Mouse (Mus musculus): ENCODE data around the gene Tifa. TPM values are rescaled to one million over a fixed set of nuclear protein-coding genes. Genes with fewer than 3 reads are reported as not detected.
A peak's percentile ranks its signal among the peaks of the same experiment; 100 is the strongest.

Gene Tifa
- polyA plus RNA-seq, 1 experiment from 2014 or later = 2.9 TPM

DNA sequence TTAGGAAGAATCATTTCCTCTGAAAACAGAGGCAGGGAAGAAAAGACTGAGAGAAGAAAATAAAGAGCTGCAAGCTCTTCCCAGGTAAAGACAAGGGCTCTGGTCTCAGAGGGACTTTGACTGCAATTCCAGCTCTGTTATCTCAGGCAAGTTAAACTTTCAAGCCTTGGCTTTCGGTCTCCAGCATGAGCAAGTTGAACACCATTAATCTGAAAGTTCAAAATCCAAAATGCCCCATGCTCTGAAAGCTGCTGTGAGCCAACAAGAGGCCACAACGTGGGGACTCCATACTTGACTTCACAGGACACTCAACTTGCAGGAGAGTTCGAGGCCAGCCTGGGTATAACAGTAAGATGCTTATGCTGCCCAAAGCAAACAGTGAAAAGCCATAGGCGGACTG is 44.4 kb downstream of the Tifa start:
- Histone ChIP-seq H3K9me3 (no peaks in the 10 kb centered on the region), H3K4me3 (no peak overlapping the region), H3K4me1 (replicated peaks) (peaks cover 25% of the 10 kb centered on the region), H3K4me2 (no peak overlapping the region), H3K9ac (no peak overlapping the region), H3K36me3 (no peaks in the 10 kb centered on the region), H3K27me3 (no peaks in the 10 kb centered on the region), H3K27ac (replicated peaks) (no peak overlapping the region)
- ATAC-seq (ENCODE audit: low FRiP score, low read depth) = no peak
- 92% methylated on average over 4 of the region's 4 CpGs for WGBS

DNA sequence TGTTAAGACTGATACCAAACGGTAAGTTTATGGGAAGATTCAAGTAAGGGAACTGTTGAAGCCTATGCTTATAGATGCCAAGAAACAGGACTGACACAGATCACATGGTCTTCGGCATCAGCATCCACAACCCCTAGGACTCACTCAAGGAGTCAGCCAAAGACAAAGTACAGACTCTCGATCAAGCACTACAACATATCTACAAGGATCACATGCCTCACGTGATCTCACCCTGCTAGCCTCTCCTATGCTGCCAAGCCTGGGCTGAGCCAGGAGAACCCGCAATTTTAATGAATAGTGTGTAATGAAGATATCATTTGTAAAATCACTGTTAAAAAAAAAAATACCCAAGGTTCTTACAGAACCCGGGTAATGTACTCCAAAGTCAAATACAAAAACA is 46.0 kb downstream of the Tifa start:
- no peak for ATAC-seq (ENCODE audit: low FRiP score, low read depth)
- H3K4me1 ChIP-seq (replicated peaks) = peaks cover 25% of the 10 kb centered on the region
- no peaks in the 10 kb centered on the region for H3K9me3 ChIP-seq
- H3K4me3 ChIP-seq = no peak overlapping the region
- H3K9ac ChIP-seq = no peak overlapping the region
- H3K27me3 ChIP-seq = no peaks in the 10 kb centered on the region
- no peak overlapping the region for H3K27ac ChIP-seq (replicated peaks)
- WGBS = 79% methylated on average over 6 of the region's 6 CpGs
- peak overlapping the region; percentile 67 for H3K4me2 ChIP-seq
- H3K36me3 ChIP-seq = no peaks in the 10 kb centered on the region

DNA sequence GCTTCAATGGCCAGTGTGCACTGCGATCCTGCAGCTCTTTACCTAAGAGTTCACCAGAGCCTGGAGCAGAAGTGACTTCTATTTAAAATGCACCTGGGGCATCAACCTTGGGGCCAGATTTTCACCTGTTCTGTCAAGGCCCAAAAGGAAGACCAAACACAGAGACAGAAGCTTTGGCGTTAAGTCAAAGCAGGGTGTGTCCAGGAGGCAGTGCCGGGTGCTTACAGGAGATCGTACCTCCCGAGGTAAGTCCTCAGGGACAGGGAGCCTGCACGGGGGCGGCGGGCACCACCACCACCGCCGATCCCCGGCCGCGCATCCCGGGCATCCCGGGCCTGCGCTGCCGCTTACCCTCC is 47.2 kb downstream of the Tifa start:
- ATAC-seq (ENCODE audit: low FRiP score, low read depth) = no peak
- Histone ChIP-seq H3K4me3 (peak overlapping the region; percentile 74), H3K4me1 (replicated peaks) (peaks cover 25% of the 10 kb centered on the region), H3K9ac (peak overlapping the region; percentile 83), H3K4me2 (peak overlapping the region; percentile 67), H3K9me3 (no peaks in the 10 kb centered on the region), H3K36me3 (no peaks in the 10 kb centered on the region), H3K27ac (replicated peaks) (peak overlapping the region; percentile 93), H3K27me3 (no peaks in the 10 kb centered on the region)
- 0% methylated on average over 16 of the region's 17 CpGs for WGBS

DNA sequence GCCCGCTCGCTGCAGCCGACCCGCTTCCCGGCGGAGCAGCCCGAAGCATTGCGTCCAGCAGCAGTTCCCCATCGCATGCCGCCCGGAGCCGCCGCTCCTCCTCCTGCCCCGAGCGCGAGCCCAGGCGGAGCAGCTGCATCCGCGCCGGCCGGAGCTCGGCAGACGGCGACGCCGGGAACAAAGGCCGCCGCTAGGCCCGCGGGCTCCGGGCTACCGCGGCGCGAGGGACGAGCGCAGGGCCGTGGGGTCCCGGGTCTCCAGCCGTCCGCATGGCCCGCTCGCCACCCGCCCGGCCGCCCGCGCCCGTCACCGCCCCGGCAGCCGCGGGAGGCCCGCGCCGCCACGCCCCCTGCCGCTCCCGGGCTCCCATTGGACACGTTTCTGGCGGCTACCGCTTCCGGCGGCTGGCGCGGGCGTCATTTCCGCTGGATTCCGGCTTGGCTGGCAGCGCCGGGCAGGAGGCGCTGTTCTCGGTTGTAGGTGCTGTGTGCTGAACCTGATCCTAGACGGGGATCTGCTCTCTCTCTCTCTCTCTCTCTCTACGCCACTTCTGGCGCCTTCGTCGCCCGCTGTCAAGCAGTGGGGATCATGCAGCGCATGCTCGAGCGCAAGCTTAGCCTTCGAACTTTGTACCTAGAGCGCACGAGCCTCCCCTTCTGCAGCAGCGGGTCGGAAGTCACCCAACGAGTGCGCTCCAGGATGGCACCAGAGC is 47.7 kb downstream of the Tifa start, which contains the start of gene Ap1ar:
Gene Ap1ar, minus strand, starts transcription at position 370 of the 712 bp plus-strand sequence.
- no peaks in the 10 kb centered on the region for H3K36me3 ChIP-seq
- WGBS = under 1% methylated on average over 84 of the region's 89 CpGs
- no peaks in the 10 kb centered on the region for H3K27me3 ChIP-seq
- no peaks in the 10 kb centered on the region for H3K9me3 ChIP-seq
- peak within 1 kb of the TSS; percentile 93 for H3K27ac ChIP-seq (replicated peaks)
- H3K9ac ChIP-seq = peak within 1 kb of the TSS; percentile 83
- H3K4me3 ChIP-seq = peak within 1 kb of the TSS; percentile 74
- peak within 1 kb of the TSS; percentile 71 for H3K4me2 ChIP-seq
- peak; percentile 97 for ATAC-seq (ENCODE audit: low FRiP score, low read depth)
- H3K4me1 ChIP-seq (replicated peaks) = peaks cover 25% of the 10 kb centered on the region

DNA sequence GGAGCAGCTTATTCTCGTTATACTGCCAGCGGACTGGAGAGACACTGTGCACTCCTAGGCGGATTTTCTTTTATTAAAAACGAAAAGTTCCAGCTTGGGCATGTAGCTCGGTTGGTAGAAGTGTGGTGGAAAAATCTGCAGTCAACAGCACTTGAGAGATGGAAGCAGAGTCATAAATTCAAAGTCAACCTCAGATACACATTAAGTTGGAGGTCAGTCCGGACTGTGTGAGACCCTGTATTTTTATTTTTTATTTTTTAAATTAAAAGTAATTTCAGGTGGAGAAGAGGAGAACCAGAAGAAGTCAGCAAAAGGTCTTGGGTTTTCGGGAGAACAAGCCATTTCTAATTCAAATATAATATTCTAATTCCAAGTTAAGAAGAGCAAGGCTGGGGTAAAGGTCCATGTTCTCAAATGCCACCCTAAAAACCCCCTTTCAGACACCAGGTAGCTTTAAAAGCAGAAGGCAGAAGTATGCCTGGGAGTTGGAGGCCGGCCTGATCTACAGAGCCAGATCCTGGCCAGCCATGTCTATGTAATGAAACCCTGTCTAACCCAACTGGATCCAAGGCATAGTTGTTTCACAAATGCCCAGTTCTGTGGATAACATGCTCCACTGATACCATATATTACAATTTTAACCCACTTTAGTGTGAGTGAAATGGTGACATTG is 48.5 kb downstream of the Tifa start:
- H3K4me1 ChIP-seq (replicated peaks) = peaks cover 25% of the 10 kb centered on the region
- ATAC-seq (ENCODE audit: low FRiP score, low read depth) = no peak; the same call in 1 of the 2 replicates
- 35% methylated on average over 8 of the region's 8 CpGs for WGBS
- peak overlapping the region; percentile 83 for H3K9ac ChIP-seq
- no peaks in the 10 kb centered on the region for H3K9me3 ChIP-seq
- H3K4me3 ChIP-seq = peak overlapping the region; percentile 74
- no peaks in the 10 kb centered on the region for H3K36me3 ChIP-seq
- no peaks in the 10 kb centered on the region for H3K27me3 ChIP-seq
- peak overlapping the region; percentile 93 for H3K27ac ChIP-seq (replicated peaks)
- peak overlapping the region; percentile 71 for H3K4me2 ChIP-seq

DNA sequence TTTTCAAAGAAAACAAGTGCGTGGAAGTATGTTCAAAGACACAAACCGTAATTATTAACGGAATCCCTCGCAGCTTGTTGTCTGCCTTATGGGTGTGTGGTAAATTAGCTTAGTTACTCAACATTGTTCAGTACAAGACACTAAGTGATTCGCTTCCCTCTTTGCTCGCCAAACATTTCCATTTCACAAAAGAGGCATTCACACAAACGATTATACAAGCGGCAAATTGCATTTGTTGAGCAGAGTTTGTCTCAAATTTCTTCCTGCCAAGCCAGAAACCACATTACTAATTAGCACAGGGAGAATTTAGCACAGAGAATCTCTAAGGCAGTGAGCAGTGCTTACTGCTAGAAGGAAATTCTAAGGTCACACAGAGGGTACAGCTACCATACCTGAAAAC is 52.3 kb downstream of the Tifa start:
- H3K4me1 ChIP-seq (replicated peaks) = peaks cover 7% of the 10 kb centered on the region
- H3K9ac ChIP-seq = no peak overlapping the region
- no peaks in the 10 kb centered on the region for H3K9me3 ChIP-seq
- H3K27ac ChIP-seq (replicated peaks) = no peak overlapping the region
- WGBS = 73% methylated on average over 8 of the region's 8 CpGs
- no peak overlapping the region for H3K4me3 ChIP-seq
- no peaks in the 10 kb centered on the region for H3K27me3 ChIP-seq
- H3K36me3 ChIP-seq = no peaks in the 10 kb centered on the region
- H3K4me2 ChIP-seq = no peak overlapping the region
- ATAC-seq (ENCODE audit: low FRiP score, low read depth) = no peak

DNA sequence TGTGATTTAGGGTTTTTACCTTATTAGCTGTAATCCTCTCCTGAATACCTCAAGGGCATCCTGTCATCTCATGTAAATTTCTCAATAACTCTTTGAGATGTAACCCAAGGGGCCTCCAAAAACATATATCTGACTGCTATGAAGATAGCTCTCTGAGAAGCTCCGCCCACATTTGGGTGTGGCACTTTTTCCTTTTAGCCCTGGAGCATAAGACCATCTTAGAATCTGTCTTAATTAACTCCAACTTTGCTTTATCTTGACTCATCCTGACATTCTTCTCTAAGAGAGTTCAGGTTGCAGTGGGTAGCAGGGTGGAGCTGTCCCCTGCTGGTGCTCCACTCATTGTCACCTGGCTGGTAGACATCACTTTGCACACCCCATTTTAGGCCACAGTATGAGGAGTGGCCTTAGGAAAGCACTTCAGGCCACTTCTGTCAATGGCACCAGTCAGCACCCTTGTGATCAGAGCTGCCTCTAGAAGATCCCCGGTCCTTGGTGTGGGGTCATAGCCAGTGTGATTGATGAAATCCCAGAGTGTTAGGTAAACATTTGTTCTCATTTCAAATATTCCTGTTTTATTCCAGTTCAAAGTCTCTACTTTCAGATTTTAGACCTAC is 53.8 kb downstream of the Tifa start:
- Histone ChIP-seq H3K4me1 (replicated peaks) (peaks cover 2% of the 10 kb centered on the region), H3K27me3 (no peaks in the 10 kb centered on the region), H3K4me2 (no peak overlapping the region), H3K9ac (no peak overlapping the region), H3K4me3 (no peak overlapping the region), H3K36me3 (no peaks in the 10 kb centered on the region), H3K27ac (replicated peaks) (no peak overlapping the region), H3K9me3 (no peaks in the 10 kb centered on the region)
- 85% methylated on average over 2 of the region's 2 CpGs for WGBS
- ATAC-seq (ENCODE audit: low FRiP score, low read depth) = no peak

DNA sequence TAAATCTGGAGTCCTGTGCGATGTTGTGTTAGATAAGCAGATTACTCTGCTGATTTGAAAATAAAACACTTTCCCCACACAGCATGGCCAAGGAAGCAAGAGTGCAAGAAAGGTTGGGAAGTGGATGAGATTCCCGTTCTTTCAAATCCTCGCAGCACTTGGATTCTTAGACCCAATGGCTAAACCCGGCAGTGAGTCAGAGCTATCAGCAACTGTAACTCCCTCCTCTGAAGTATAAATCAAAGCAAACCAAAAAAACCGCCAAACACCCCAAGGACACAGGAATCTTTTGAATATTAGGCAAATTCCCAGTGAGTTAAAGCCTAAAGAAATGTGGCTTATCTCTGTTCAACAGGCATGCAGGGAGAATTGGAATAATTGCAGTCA is 54.3 kb downstream of the Tifa start:
- Histone ChIP-seq H3K9ac (no peak overlapping the region), H3K4me1 (replicated peaks) (no peaks in the 10 kb centered on the region), H3K27ac (replicated peaks) (no peak overlapping the region), H3K36me3 (no peaks in the 10 kb centered on the region), H3K9me3 (no peaks in the 10 kb centered on the region), H3K4me3 (no peak overlapping the region), H3K4me2 (no peak overlapping the region), H3K27me3 (no peaks in the 10 kb centered on the region)
- ATAC-seq (ENCODE audit: low FRiP score, low read depth) = no peak
- 84% methylated on average over 5 of the region's 5 CpGs for WGBS

DNA sequence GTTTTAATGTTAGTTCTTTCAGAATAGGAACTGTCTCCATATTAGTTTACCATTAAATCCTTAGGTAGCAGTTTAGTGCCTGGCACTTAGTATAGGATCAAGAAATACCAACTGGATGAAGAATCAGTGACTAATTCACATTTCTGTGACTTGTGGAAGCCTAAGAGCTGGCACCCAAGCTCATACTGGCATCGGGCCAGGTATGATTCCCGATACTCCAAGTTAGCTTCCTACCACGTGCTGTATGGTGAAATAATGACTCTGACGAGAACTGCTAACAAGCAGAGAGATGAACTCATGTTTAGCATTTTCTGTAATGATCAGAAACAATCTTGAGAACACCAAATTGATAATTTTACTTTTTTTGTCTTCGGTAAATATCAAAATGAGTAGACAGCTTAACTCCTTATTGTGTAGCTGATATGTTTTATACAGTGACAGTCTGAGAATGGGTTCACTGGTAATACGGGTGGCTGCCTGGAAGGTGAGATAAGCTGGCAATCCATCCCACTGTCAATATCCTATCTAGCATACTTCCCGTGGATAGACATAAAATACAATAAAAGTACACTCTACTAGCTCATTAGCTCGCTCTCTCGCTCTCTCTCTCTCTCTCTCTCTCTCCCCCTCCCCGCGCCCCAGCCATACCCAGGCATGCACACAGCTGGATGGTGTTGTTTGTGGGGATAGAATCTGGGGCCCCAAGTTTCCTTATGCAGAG is 58.6 kb downstream of the Tifa start:
- H3K4me1 ChIP-seq (replicated peaks) = no peaks in the 10 kb centered on the region
- H3K36me3 ChIP-seq = no peaks in the 10 kb centered on the region
- 80% methylated on average over 11 of the region's 11 CpGs for WGBS
- no peak overlapping the region for H3K4me2 ChIP-seq
- no peak for ATAC-seq (ENCODE audit: low FRiP score, low read depth)
- no peaks in the 10 kb centered on the region for H3K9me3 ChIP-seq
- no peak overlapping the region for H3K9ac ChIP-seq
- no peak overlapping the region for H3K27ac ChIP-seq (replicated peaks)
- no peak overlapping the region for H3K4me3 ChIP-seq
- H3K27me3 ChIP-seq = no peaks in the 10 kb centered on the region

DNA sequence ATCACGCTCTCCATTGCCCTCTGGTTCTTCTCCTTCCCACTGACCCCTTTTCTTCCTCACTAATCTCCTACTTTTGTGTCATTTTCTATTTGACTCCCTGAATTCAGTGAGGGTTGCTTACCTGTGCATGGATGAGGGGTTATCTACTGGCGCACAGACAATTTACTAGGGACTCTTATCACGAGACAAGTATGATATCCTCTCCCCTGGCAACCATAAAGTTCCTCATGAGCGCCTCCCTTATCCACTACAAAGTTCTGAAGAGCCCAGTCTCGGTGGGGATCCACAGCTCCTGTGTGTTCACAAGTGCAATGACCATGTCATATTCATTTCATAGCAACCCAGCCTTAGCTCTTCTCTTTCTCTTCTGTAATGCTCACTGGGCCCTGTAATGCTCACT is 60.3 kb downstream of the Tifa start:
- Histone ChIP-seq H3K36me3 (no peaks in the 10 kb centered on the region), H3K27ac (replicated peaks) (no peak overlapping the region), H3K9me3 (no peaks in the 10 kb centered on the region), H3K4me3 (no peak overlapping the region), H3K27me3 (no peaks in the 10 kb centered on the region), H3K9ac (no peak overlapping the region), H3K4me2 (no peak overlapping the region), H3K4me1 (replicated peaks) (0 out of 2 replicates have a peak, but pooled peaks cover 6% of the 10 kb centered on the region)
- no peak for ATAC-seq (ENCODE audit: low FRiP score, low read depth)
- 80% methylated on average over 5 of the region's 5 CpGs for WGBS

DNA sequence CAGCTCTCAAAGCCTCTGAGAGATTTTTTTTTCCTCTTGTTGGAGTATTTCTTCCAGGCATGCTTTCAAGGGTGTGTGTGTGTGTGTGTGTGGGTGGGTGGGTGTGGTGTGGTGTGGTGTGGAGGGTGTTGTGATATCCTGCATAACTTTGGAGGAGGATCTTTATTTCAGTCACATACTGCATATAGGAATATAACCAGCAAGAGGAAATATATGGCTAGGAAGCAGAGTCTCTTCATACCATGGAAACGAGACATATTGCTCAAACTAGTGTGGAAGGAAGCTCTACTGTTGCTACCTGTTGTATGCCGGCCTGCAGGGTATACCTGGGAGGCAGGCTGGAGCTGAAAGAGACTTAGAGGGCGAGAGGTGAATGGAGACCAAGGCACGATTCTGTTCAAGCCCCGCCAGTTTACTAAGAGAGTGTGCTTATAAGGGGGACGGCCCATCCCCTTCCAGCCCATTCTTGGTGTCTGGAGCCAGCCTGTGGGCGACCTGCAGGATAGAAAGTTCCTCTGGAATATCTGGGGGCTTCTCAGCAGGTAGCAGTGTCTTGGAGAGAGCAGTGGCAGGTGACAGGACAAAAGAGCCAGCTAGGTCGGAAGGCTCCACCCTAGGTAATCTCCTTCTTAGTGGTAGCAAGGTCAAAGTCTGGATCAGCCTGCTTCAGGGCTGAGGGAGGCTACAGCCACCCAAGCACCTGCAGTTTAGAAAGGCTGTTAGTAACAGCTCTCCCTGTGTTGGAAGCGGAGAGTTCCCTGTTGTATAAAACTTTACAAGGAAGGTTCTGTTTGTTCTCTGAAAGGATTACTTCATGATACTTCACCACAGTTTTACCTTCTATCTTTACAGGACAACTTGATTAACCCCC is 61.4 kb downstream of the Tifa start:
- 59% methylated on average over 9 of the region's 9 CpGs for WGBS
- ATAC-seq (ENCODE audit: low FRiP score, low read depth) = no peak
- no peaks in the 10 kb centered on the region for H3K9me3 ChIP-seq

More for the DNA sequence above, 61.4 kb downstream of the Tifa start:
- no peak overlapping the region for H3K27ac ChIP-seq (replicated peaks)
- no peaks in the 10 kb centered on the region for H3K27me3 ChIP-seq
- 0 out of 2 replicates have a peak, but pooled peaks cover 6% of the 10 kb centered on the region for H3K4me1 ChIP-seq (replicated peaks)
- no peak overlapping the region for H3K4me2 ChIP-seq
- H3K4me3 ChIP-seq = no peak overlapping the region
- H3K9ac ChIP-seq = no peak overlapping the region
- no peaks in the 10 kb centered on the region for H3K36me3 ChIP-seq
